Mouse (Mus musculus): ENCODE results near the gene Stx11. TPM values are rescaled to one million over a fixed set of nuclear protein-coding genes. Genes with fewer than 3 reads are reported as not detected.

Stx11 gene
- total RNA-seq (2022): 1 to 10 TPM; 1.7 to 2.5 (median 2.3) TPM

- peak; percentile 73 for DNase-seq (ENCODE audit: low spot score)
Measured at GRCm38 (mm10) chr10:12964151-12965075, at the start of gene Stx11. Gene Stx11, minus strand, starts transcription at chr10:12964298.

DNA sequence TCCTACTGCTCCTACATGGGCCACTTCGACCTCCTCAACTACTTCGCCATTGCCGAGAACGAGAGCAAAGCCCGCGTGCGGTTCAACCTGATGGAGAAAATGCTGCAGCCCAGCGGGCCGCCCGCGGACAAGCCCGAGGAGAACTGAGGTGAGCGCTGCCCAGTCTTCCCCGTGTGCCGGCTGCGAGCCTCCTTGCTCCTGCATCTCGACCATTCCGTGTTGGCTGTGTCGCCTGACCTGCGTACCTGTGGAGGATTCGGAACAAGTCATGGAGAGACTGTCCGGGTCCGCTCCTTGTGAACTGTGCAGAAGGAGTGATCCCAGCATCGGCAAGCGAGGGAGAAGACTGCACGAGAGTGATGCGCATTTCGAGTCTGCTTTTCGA lies 44.6 kb upstream of the Stx11 start:
- no peak for DNase-seq (ENCODE audit: low spot score)

GRCm38 (mm10) chr10:13007876-13008736 lies 44.0 kb upstream of the Stx11 start:
- DNase-seq (ENCODE audit: low spot score): peak; percentile 96

DNA sequence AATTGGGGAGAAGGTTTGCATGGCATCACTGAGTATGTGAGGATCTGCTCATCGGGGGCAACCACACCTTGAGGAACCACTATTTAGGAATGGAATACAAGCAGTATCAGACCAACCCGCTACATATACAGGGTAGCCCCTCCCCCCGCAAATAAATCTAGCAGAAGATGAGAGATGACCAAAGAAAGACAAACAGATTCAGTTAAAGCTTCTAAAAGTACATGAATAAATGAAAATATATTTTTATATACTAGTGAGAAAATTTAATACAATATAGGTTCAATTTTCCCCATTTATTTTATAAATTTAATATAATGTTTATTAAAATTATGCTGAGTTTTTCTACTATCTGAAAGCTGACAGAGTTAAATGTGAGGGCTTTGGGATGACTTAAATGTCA lies 40.9 kb upstream of the Stx11 start, which contains the start of gene Sf3b5:
Sf3b5 (plus strand) TSS at position 301 of the 400 bp plus-strand sequence.
- DNase-seq (ENCODE audit: low spot score): no peak

GRCm38 (mm10) chr10:12996736-12997477 lies 32.8 kb upstream of the Stx11 start:
- peak; percentile 89 for DNase-seq (ENCODE audit: low spot score)

- DNase-seq (ENCODE audit: low spot score): no peak
Measured at GRCm38 (mm10) chr10:12993411-12994039, 29.4 kb upstream of the Stx11 start.

DNA sequence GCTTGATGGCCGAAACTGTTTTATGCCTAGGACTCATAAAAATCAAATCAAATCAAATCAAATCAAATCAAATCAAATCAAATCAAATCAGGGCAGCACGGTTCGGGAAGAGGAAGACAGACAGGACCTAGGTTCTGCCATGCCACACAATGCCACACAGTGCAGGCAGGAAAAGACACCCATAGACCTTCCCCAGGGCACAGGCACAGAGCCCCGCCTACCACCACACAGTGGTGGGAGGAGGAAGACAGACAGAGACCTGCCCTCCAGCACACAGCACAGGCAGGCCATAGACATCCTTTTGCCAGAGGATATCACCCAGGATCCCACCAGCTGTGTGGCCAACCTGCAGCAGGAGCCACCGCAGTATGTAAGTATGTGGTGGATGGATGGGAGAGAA lies 27.9 kb upstream of the Stx11 start:
- no peak for DNase-seq (ENCODE audit: low spot score)

- peak; percentile 57 for DNase-seq (ENCODE audit: low spot score)
Measured at GRCm38 (mm10) chr10:12986943-12987342, 22.8 kb upstream of the Stx11 start.

DNA sequence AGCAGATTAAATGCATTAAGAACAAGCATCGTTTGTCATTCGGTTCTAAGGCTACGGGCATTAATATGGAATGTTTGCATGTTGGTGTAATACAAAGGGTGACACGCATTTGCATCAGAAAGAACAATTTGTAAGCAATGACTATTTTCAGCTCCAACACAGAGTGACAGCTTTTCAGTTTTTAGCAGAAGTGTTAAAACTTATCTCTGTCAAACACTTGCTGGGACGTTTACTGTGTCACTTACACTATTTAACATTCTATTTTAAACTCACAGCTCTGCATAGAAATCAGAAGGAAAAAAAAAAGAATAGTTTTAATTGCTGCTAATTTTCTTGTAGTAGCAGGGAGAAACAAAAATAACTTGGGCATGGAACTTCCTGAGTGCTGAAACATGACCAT lies 22.4 kb upstream of the Stx11 start:
- no peak for DNase-seq (ENCODE audit: low spot score)

DNA sequence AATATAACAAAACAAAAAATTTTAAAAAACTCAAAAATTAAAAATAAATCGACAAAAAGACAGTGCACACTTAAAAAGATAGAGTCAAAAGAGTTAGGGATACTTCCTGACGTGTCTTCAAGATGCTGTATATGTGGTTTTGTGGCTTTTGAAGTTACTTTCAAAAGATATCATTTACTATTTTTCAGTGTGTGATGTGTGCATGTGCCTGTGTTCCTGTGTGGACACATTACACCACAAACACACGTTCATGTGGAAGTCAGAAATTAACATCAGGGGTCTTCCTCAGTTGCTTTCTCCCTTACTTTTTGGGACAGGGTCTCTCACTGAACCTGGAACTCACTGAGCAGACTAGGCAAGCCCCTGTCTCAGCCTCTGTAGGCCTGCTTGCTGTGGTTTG lies 20.9 kb upstream of the Stx11 start:
- no peak for DNase-seq (ENCODE audit: low spot score)

DNA sequence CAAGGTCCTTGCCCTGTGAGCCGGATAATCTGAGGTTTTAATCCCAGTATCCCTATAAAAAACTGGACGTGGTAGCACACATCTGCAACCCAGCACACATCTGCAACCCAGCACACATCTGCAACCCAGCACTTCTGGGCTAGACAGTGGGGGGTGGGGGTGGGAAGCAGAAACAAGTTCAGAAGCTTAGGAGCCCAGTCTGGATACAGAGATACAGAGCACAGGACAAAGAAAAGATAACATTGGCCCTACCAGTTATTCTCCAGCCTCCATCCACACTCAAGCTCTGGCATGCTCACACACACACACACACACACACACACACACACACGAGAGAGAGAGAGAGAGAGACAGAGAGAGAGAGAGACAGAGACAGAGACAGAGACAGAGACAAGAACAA lies 19.4 kb upstream of the Stx11 start:
- no peak for DNase-seq (ENCODE audit: low spot score)

DNA sequence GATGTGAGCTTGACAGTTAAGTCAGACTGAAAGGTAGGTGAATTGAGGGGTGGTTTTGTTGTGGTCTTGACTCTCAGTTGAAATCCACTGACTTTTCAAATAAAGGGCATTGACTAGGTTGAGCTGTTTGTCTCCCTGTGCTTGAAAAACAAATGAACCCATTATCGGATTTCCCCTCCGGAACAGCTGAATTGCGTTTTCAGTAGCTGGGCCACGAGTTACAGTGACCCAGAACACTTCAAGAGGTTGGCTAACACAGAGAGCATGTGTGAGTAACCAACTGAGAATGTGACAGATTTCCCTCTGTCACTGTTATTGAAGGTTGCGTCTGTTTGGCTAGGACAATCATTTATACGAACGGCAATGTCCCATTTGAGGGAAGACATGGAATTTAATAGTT lies 17.0 kb upstream of the Stx11 start:
- DNase-seq (ENCODE audit: low spot score): peak; percentile 12

DNA sequence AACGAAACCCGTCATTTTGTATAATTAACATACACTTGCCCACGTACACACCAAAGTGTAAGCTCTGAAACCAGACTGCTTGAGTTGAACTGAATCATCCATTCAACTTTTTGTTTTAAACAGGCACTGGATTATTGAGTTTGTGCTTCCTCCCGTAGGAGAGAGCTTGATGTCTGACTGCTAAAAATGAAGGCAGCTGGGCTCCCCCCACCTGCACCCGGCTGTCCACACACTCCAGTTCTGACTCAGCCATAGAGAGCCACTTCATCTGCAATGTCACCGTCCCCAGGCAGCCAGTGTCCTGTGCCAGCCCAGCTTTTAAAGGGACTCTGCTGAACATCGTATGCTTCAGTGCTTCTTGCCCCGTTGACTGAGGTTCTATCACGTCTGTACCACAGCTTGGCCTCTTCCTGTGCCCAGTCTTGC lies 13.7 kb upstream of the Stx11 start:
- peak; percentile 39 for DNase-seq (ENCODE audit: low spot score)

- DNase-seq (ENCODE audit: low spot score): no peak
Measured at GRCm38 (mm10) chr10:12976552-12976951, 12.5 kb upstream of the Stx11 start.

DNA sequence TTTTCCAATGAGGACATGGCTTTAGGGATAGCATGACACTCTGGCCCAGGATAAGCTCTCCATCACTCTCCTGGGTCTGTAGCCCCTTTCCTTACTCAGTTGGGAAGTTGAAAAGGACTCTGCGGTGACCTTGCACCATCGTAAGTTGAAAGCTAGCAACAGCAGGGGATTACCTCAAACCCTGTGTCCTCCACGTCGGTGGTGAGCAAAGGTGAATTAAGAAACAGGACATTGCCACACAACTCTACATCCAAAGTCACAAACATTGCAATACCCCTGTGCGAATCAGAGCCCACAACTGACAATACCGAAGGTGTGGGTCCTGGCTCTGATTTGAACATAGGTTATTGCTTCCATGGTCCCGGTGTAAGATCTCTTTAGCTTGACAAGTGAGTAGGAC lies 11.9 kb upstream of the Stx11 start:
- no peak for DNase-seq (ENCODE audit: low spot score)

GRCm38 (mm10) chr10:12975461-12975860 lies 11.4 kb upstream of the Stx11 start:
- no peak for DNase-seq (ENCODE audit: low spot score)

DNA sequence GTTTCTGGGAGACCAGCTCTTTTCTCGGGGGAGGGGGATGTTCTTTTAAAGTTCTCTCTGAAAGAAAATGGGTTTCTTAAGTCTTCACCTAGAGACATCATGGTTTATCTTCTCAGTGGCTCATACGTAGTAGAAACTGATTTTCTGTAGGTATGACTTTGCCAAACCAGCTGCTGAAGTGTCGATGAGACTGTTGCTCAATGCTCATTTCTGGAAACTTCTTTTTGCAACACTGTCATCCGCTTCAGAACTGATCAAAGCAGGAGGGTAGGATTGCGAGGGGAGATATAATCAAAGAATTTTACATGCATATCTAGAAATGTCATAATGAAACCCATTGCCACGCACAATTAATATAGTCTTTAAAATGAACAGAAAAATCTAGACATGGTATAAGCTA lies 10.5 kb upstream of the Stx11 start:
- no peak for DNase-seq (ENCODE audit: low spot score)

- DNase-seq (ENCODE audit: low spot score): no peak
Measured at GRCm38 (mm10) chr10:12965669-12966180, 1.6 kb upstream of the Stx11 start.

DNA sequence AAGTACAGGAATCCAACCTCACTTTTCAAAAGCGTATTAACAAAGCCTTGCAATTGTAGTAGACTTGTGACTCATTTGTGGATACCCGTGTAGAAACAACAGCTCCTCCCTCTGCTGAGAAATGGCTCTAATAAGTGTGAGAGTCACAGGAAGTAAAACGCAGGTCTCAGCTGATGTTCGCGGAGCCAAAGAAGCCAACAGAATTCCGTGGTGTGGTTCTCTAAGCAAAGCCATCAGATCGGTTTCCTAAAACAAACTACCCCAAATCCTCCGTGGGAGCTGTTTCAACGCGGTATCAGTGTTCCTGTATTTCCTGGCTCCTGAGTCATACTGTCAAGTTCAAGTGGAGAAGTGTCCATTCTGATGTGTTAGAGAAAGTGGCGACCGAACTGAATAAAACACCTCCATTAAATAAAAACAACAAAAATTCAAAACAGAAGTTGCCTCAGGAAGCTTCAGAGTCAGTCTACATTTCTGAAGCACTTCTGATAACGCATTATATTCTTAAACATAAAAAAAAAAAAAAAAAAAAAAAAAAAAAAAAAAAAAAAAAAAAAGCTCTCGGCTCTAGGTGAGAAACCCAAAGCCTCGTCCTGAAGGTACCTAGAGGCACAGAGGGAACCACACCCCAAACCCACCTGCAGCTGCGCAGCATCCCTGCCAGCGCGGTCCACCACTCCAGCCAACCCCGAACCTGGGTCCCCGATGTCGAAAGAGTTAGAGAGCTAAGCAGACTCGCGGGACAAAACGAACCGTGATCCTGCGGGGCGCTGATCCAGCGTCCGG lies 543 bp downstream of the Stx11 start:
- DNase-seq (ENCODE audit: low spot score): peak; percentile 28

DNA sequence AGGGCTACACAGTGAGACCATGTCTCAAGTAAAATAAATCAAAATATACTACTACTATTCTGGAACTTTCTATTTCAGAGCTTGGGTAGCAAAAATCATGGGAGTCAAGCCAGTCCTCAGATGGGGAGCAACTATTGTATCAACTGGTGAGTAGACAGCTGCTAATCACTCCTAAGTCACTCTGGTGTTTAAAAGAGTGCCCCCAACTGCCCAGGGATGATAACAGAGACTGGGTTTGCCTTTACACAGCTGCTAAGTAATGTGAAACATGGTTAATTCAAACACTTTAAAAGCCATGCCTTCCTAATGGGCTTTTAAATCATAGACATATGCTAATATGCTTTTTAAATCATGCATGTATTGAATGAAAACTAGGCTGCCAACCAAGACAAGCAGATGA lies 1.9 kb downstream of the Stx11 start:
- DNase-seq (ENCODE audit: low spot score): no peak
